Comparison of ENCODE assay signal across 9 mouse cellular contexts in genomic region chr4:65420511-65420931, GRCm38 (mm10).
DNase-seq lines count a peak whose midpoint lies in the region; ATAC-seq and TF ChIP-seq lines count a peak whose summit lies in the region.
"Had no signal": no experiment of that assay in that cellular context is flagged by ENCODE, and none has a peak within 500 bp of the region (broad histone marks: within the 10 kb centered on the region; RNA-seq: fewer than 3 reads in every experiment).

No protein-coding gene starts in this region.

- no peak for TF ChIP-seq EP300 in liver, postnatal 0 days (IDR thresholded peaks at IDR 0.05; ENCODE audit: low read depth)

- peak overlapping the region; percentile 17; the same call in 1 of the 2 replicates for H3K27ac ChIP-seq in embryonic facial prominence, embryonic 15.5 days (replicated peaks)
- no peak overlapping the region; the same call in 1 of the 2 replicates for H3K27ac ChIP-seq in hindbrain, embryonic 16.5 days (ENCODE audit: low read depth, low read length)
- H3K27ac ChIP-seq in liver, postnatal 0 days (ENCODE audit: low read depth), result peak overlapping the region; percentile 34
- H3K27ac ChIP-seq: macrophage had no signal

- ATAC-seq in embryonic facial prominence, embryonic 15.5 days (ENCODE audit: insufficient number of reproducible peaks, low FRiP score, low TSS enrichment, low read depth), result peak; percentile 19; the same call in 1 of the 2 replicates
- ATAC-seq in hindbrain, embryonic 16.5 days, result peak; percentile 56; the same call in 1 of the 2 replicates
- peak; percentile 64 for ATAC-seq in liver, postnatal 0 days

- no peak overlapping the region for H3K4me2 ChIP-seq in embryonic facial prominence, embryonic 15.5 days (replicated peaks)
- no peak overlapping the region for H3K4me2 ChIP-seq in hindbrain, embryonic 16.5 days (ENCODE audit: low read length)
- H3K4me2 ChIP-seq in liver, postnatal 0 days (ENCODE audit: low read depth, low read length), result no peak overlapping the region

- H3K4me1 ChIP-seq in embryonic facial prominence, embryonic 15.5 days, result peaks cover 7% of the 10 kb centered on the region
- H3K4me1 ChIP-seq in hindbrain, embryonic 16.5 days (ENCODE audit: control insufficient read depth, insufficient read depth, low read depth, low read length), result no peaks in the 10 kb centered on the region
- H3K4me1 ChIP-seq in liver, postnatal 0 days (ENCODE audit: insufficient read depth), result no peaks in the 10 kb centered on the region; the same call in 1 of the 2 replicates

- no peaks in the 10 kb centered on the region for H3K9me3 ChIP-seq in embryonic facial prominence, embryonic 15.5 days (replicated peaks)
- no peaks in the 10 kb centered on the region for H3K9me3 ChIP-seq in hindbrain, embryonic 16.5 days (ENCODE audit: control insufficient read depth, low read length)
- no peaks in the 10 kb centered on the region for H3K9me3 ChIP-seq in liver, postnatal 0 days (ENCODE audit: low read length)

- peak; percentile 61 for DNase-seq in ovary, adult 18-20 months (ENCODE audit: low spot score)
- no peak for DNase-seq in ovary, postnatal 10 days (ENCODE audit: low spot score)
- DNase-seq in liver, postnatal 0 days, result peak; percentile 56
- peak; percentile 30 for DNase-seq in retina, postnatal 1 day
- no peak for DNase-seq in layer of hippocampus, postnatal 25 days (ENCODE audit: extremely low spot score in 1 of 2, low spot score in 1 of 2)
- no peak for DNase-seq in frontal cortex, postnatal 25 days (ENCODE audit: low spot score in 2 of 2)

- no peak for TF ChIP-seq CTCF in liver, postnatal 0 days (IDR thresholded peaks at IDR 0.05; ENCODE audit: low read depth)

- no peaks in the 10 kb centered on the region for H3K36me3 ChIP-seq in embryonic facial prominence, embryonic 15.5 days
- H3K36me3 ChIP-seq in hindbrain, embryonic 16.5 days (ENCODE audit: control insufficient read depth, insufficient read depth, low read length), result no peaks in the 10 kb centered on the region
- no peaks in the 10 kb centered on the region for H3K36me3 ChIP-seq in liver, postnatal 0 days (replicated peaks; ENCODE audit: insufficient read depth, low read length)

- H3K27me3 ChIP-seq in embryonic facial prominence, embryonic 15.5 days, result no peaks in the 10 kb centered on the region
- no peaks in the 10 kb centered on the region for H3K27me3 ChIP-seq in hindbrain, embryonic 16.5 days (replicated peaks; ENCODE audit: control insufficient read depth, insufficient read depth, low read length)
- H3K27me3 ChIP-seq in liver, postnatal 0 days (ENCODE audit: insufficient read depth, low read length), result no peaks in the 10 kb centered on the region

- no peak overlapping the region for H3K4me3 ChIP-seq in embryonic facial prominence, embryonic 15.5 days (replicated peaks)
- H3K4me3 ChIP-seq in hindbrain, embryonic 16.5 days (ENCODE audit: low read length), result no peak overlapping the region
- no peak overlapping the region for H3K4me3 ChIP-seq in liver, postnatal 0 days (ENCODE audit: low read depth, low read length)

- WGBS in embryonic facial prominence, embryonic 15.5 days, result 9% methylated on average over 3 of the region's 3 CpGs
- 9% methylated on average over 3 of the region's 3 CpGs for WGBS in hindbrain, embryonic 16.5 days
- 22% methylated on average over 3 of the region's 3 CpGs for WGBS in liver, postnatal 0 days (ENCODE audit: insufficient replicate concordance)

- no peak overlapping the region for H3K9ac ChIP-seq in embryonic facial prominence, embryonic 15.5 days
- H3K9ac ChIP-seq in hindbrain, embryonic 16.5 days (ENCODE audit: low read depth, low read length), result no peak overlapping the region
- no peak overlapping the region for H3K9ac ChIP-seq in liver, postnatal 0 days (replicated peaks)

Comparison
In these comparisons a context has a peak if more than half of its experiments do, and no peak if none do; other contexts are left out.
1. DNase-seq: peak in ovary, adult 18-20 months (single experiment), liver, postnatal 0 days (single experiment) and retina, postnatal 1 day (single experiment); none in ovary, postnatal 10 days (single experiment), layer of hippocampus, postnatal 25 days (0 of 2) and frontal cortex, postnatal 25 days (0 of 2).
2. Peak in every context shown above with its lines, with median percentiles within 50 percentile points of each other: ATAC-seq.